Mouse (Mus musculus) hindbrain, postnatal 0 days (tissue): ENCODE measurements around the gene Nbas. TPM values are rescaled to one million over a fixed set of nuclear protein-coding genes. Genes with fewer than 3 reads are reported as not detected.

Experiments
- ATAC-seq: fragments of 200-750 bp; cut with Nextera tagmentation; 2 replicates; pipeline ENCODE4 v1.8.0; 2017; ENCODE audit warnings: mild to moderate bottlenecking, moderate TSS enrichment, moderate library complexity
- DNase-seq: peaks from one replicate; pipeline ENCODE4 v3.0.0-alpha.2; 2015; ENCODE audit warnings: low spot score
- H3K27ac ChIP-seq: fragments of 300-500 bp; sonication (generic); 2 replicates; pipeline ENCODE4 v1.5.1; 2014; ENCODE audit warnings: mild to moderate bottlenecking
- H3K27me3 ChIP-seq: fragments of 300-500 bp; sonication (generic); 2 replicates; pipeline ENCODE4 v1.6.1; 2014; ENCODE audit warnings: low read length, mixed read lengths; ENCODE audit not compliant: insufficient read depth
- H3K36me3 ChIP-seq: fragments of 300-500 bp; sonication (generic); 2 replicates; pipeline ENCODE4 v1.6.1; 2014; ENCODE audit warnings: low read length, mixed read lengths; ENCODE audit not compliant: insufficient read depth
- H3K4me1 ChIP-seq: fragments of 300-500 bp; sonication (generic); 2 replicates; pipeline ENCODE4 v1.6.1; 2014; ENCODE audit warnings: antibody characterized with exemption, low read length, mixed read lengths; ENCODE audit not compliant: insufficient read depth
- H3K4me2 ChIP-seq: fragments of 300-500 bp; sonication (generic); 2 replicates; pipeline ENCODE4 v1.6.1; 2014; ENCODE audit warnings: low read depth, mild to moderate bottlenecking, low read length, moderate library complexity, mixed read lengths
- H3K4me3 ChIP-seq: fragments of 300-500 bp; sonication (generic); 2 replicates; pipeline ENCODE4 v1.5.1; 2014; ENCODE audit warnings: low read length
- H3K9ac ChIP-seq: fragments of 300-500 bp; sonication (generic); replicated peaks from 2 replicates; pipeline ENCODE4 v1.6.1; 2014; ENCODE audit warnings: mild to moderate bottlenecking, low read length, moderate library complexity, mixed read lengths
- H3K9me3 ChIP-seq: fragments of 300-500 bp; sonication (generic); 2 replicates; pipeline ENCODE4 v1.6.1; 2016; ENCODE audit warnings: low read length, mixed read lengths
- CTCF ChIP-seq: IDR thresholded peaks from 2 replicates; pipeline ENCODE4 v1.5.1; 2016; ENCODE audit warnings: antibody characterized with exemption, control low read depth, low read depth
- WGBS: fragments of 180-500 bp; shearing (Covaris S2); extraction: QIAGEN DNeasy Blood & Tissue Kit; methylation state at CpG from one replicate; pipeline ENCODE4 v1.1.7; 2014; 5-methylcytosine and 5-hydroxymethylcytosine counted together
- polyA plus RNA-seq: library from polyadenylated mRNA; unstranded; fragments of >200 nt; fragmentation: Nextera tagmentation; extraction: Ambion mirVana; gene quantifications from 2 replicates; pipeline ENCODE4 v1.2.1, GENCODE M21; 2015
- total RNA-seq: library from RNA; depleted of rRNA; stranded (reverse); fragments of >200 nt; gene quantifications from 2 replicates; pipeline ENCODE4 v1.2.3, GENCODE M21; 2014

Gene Nbas
- total and polyA plus RNA-seq, 2 experiments from 2014 or later, result 12.1 to 48.1 TPM

DNA sequence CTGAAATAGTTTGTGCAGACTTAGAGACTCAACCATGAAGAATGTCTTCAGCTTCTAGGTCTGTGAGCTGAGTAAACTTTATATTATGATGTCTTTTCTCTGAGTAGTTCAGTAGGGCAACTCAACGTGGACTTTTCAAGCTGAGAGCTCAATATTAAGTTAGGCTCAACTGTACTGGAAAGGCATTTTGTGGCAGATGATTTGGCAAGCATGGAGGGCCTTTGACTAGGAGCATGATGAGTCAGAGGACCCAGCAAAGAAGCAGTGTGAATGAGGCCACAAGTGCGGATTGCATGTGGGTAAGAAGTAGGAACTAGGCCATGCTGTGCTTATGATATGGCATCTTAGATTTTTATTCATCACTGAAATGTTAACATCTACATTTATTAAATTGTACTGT is 205.9 kb downstream of the Nbas start:
- no peaks in the 10 kb centered on the region for H3K27me3 ChIP-seq
- no peaks in the 10 kb centered on the region for H3K4me1 ChIP-seq
- no peak overlapping the region for H3K9ac ChIP-seq
- H3K4me2 ChIP-seq, result no peak overlapping the region
- H3K27ac ChIP-seq, result no peak overlapping the region
- H3K4me3 ChIP-seq, result no peak overlapping the region
- DNase-seq (no peak), ATAC-seq (no peak)
- TF ChIP-seq CTCF, result no peak
- 89% methylated on average over 2 of the region's 2 CpGs for WGBS
- H3K36me3 ChIP-seq, result peaks cover 5% of the 10 kb centered on the region; the same call in 1 of the 2 replicates
- no peaks in the 10 kb centered on the region for H3K9me3 ChIP-seq

DNA sequence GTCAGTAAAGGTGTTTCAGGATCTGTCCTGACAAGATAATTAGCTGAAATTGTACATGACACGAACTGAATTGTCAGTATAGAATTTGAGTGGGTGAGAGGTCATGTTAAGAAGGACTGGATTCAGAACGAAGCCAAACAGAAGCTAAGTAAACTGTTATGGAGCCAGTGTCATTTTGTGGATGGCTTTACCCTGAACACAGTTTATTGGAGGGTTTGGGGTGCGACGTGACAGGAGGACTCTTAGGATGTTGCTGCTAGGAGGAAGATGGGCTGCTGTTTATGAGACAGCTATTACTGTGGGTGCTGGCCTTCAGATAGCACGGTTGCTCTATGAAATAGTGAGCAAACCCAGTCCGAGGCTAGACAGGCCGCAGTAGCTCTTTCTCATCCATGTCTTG is 210.2 kb downstream of the Nbas start:
- Histone ChIP-seq H3K9me3 (no peaks in the 10 kb centered on the region), H3K4me2 (no peak overlapping the region), H3K4me3 (no peak overlapping the region), H3K9ac (no peak overlapping the region), H3K27me3 (no peaks in the 10 kb centered on the region), H3K4me1 (no peaks in the 10 kb centered on the region), H3K27ac (no peak overlapping the region), H3K36me3 (peaks cover 5% of the 10 kb centered on the region; the same call in 1 of the 2 replicates)
- whole genome bisulfite sequencing, result 92% methylated on average over 7 of the region's 7 CpGs
- no peak for TF ChIP-seq CTCF
- ATAC-seq, result no peak
- DNase-seq, result no peak

- no peak for ATAC-seq
- Histone ChIP-seq H3K4me2 (no peak overlapping the region), H3K9ac (no peak overlapping the region), H3K27me3 (no peaks in the 10 kb centered on the region), H3K9me3 (no peaks in the 10 kb centered on the region), H3K36me3 (no peaks in the 10 kb centered on the region), H3K4me1 (no peaks in the 10 kb centered on the region), H3K4me3 (no peak overlapping the region), H3K27ac (no peak overlapping the region)
- no peak for DNase-seq
- no peak for TF ChIP-seq CTCF
- WGBS, result 88% methylated on average over 3 of the region's 3 CpGs
Measured at GRCm38 (mm10) chr12:13486278-13486677, 217.3 kb downstream of the Nbas start.

DNA sequence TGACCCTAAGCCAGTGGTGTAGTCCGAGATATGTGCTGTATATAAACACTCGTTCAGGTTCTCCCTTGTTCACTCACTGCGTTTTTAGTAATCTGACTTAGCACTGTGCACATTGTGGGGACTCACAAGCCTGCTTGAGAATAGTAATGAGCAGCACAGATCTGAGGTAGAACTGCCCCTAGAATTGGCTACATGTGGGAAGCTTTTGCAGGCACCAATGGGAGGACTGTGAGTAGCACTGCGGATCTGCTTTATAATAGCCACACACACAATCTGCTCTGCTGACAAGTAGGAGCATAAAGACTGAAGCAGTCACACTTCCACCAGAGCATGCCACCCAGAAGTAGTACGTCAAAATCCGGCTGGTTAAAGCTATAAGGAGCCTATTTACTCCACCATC is 228.3 kb downstream of the Nbas start:
- Histone ChIP-seq H3K4me2 (no peak overlapping the region), H3K9me3 (no peaks in the 10 kb centered on the region), H3K27ac (no peak overlapping the region), H3K9ac (no peak overlapping the region), H3K4me3 (no peak overlapping the region), H3K4me1 (no peaks in the 10 kb centered on the region), H3K27me3 (no peaks in the 10 kb centered on the region), H3K36me3 (no peaks in the 10 kb centered on the region)
- TF ChIP-seq CTCF, result no peak
- no peak for ATAC-seq
- DNase-seq, result no peak
- WGBS, result 86% methylated on average over 6 of the region's 6 CpGs

DNA sequence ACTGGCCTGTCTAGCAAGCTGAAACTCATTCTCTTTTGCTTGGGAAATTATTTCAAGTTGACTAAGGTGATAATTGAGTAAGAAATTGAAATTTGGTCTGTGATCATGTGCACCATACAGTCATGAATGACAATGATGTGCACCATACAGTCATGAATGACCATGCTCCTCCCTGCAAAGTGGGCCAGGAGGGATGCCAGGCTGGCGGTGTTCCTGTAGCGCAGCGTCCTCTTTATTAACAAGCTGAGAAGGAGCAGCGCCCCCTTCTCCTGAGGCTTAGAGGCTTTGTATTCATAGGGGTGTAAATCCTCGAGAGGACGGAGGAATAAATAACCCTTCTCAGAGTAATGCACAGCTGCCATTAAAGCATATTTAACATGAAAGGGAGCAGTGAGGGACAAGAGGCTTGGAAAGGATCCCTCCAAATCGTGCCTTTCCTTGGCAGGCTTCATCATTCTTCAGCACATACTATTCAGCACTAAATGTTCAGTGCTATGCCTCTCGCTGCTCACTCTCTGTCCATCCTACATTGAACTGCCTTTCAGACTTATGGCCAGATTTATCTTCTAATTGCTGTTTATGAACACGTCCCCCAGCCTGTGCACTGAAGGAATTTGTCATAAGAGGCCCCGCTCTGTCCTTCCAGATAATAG is 230.4 kb downstream of the Nbas start:
- Histone ChIP-seq H3K36me3 (no peaks in the 10 kb centered on the region), H3K4me2 (no peak overlapping the region), H3K9me3 (no peaks in the 10 kb centered on the region), H3K27ac (no peak overlapping the region), H3K4me3 (no peak overlapping the region), H3K9ac (no peak overlapping the region), H3K4me1 (no peaks in the 10 kb centered on the region), H3K27me3 (no peaks in the 10 kb centered on the region)
- DNase-seq (peak; percentile 38), ATAC-seq (peak; percentile 50; the same call in 1 of the 2 replicates)
- TF ChIP-seq CTCF, result no peak
- 59% methylated on average over 10 of the region's 10 CpGs for WGBS

DNA sequence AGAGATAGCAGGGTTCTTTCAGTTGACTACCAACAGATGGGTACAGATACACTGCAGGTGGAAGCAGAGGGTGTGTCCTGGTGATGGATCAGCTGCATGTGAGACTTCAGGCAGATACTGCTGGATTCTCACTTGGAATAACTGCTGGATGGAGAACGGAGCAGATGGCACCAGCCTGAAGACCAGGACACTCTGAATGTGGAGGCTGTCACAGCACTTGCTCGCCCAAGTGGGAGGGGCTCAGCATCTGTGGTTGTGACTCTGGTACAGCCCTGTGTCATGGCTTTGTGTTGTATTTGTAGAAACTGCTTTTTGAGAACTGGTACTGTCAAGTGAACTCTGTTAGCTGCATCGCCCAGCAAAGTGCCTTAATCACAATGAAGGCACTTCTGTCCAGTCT is 231.3 kb downstream of the Nbas start:
- Histone ChIP-seq H3K4me3 (no peak overlapping the region), H3K4me1 (no peaks in the 10 kb centered on the region), H3K4me2 (no peak overlapping the region), H3K36me3 (no peaks in the 10 kb centered on the region), H3K9me3 (no peaks in the 10 kb centered on the region), H3K27ac (no peak overlapping the region), H3K9ac (no peak overlapping the region), H3K27me3 (no peaks in the 10 kb centered on the region)
- TF ChIP-seq CTCF, result no peak
- 81% methylated on average over 3 of the region's 3 CpGs for WGBS
- peak; percentile 60 for ATAC-seq
- no peak for DNase-seq

DNA sequence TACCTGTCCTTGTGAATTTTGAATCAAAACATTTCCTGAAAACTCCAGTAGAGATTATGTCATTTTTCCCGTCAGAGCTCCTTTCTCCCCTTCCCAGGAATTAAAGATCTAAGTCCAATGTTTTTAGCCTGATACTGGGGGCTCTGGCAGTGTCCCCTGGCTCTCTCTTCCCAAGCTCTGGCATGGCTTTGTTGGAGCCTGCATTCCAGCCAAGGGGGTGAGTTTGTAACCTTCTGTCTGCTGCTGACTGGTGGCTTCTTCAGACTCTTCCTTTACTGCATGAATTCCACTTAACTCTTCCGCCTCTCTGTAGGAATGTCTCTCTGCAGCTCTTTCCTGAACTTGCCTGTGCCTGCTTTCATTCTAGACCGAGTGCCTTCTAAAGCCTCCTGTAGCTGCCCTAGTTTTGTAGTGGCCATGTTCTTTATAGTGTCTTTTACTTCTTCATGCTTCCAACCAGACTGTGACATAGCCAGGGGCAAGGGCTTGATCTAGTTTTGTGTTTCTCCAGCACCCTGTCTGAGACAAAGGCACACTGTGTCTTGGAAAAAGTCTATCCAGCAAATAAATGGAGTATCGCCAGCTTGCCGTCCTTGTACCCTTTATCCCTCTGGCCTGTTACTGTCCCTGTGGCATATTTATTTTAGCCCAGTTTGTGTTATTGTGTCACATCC is 236.0 kb downstream of the Nbas start:
- Histone ChIP-seq H3K27me3 (no peaks in the 10 kb centered on the region), H3K4me3 (no peak overlapping the region), H3K27ac (peak overlapping the region; percentile 48; the same call in 1 of the 2 replicates), H3K4me2 (no peak overlapping the region), H3K36me3 (no peaks in the 10 kb centered on the region), H3K4me1 (no peaks in the 10 kb centered on the region), H3K9me3 (no peaks in the 10 kb centered on the region), H3K9ac (no peak overlapping the region)
- 62% methylated on average over 5 of the region's 5 CpGs for WGBS
- DNase-seq (no peak), ATAC-seq (0 out of 2 replicates have a peak, but pooled peaks have one; percentile 27)
- TF ChIP-seq CTCF, result no peak
